Mouse (Mus musculus) heart, postnatal 0 days (tissue): Measurements from ENCODE around the gene Haus6.
"Not testable (repeated sequence)": the region's sequence is repeated elsewhere in the genome, so short reads cannot be mapped to it uniquely, and the experiment has no call there.

ENCODE experiments used
- CTCF ChIP-seq: IDR thresholded peaks from 2 replicates; pipeline ENCODE4 v1.5.1; 2016; ENCODE audit warnings: antibody characterized with exemption, control low read depth, low read depth
- EP300 ChIP-seq: IDR thresholded peaks from 2 replicates; pipeline ENCODE4 v1.6.1; 2016; ENCODE audit warnings: antibody characterized with exemption, low read depth

DNA sequence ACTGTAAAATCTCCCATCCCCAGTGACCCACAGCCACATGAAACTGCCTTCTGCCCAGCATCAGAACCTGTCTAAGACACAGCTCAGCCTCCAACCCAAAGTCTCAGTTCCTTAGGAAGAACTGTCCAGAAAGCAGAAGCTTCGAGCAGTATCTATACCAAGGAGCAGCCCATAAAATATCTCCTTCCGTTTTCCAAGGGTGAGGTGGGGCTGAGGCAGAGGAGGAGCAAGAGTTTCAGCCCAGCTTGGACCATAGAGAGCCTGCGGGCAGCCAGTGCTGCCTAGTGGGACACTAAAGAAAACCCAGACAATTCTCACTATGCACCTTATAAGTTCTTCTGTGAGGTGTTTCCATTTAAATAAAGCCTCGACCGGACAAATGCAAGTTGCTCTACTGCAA, 20.7 kb upstream of the Haus6 start:
- TF ChIP-seq CTCF, EP300: not testable (repeated sequence)
